Mouse (Mus musculus) spleen, adult 2 months (tissue): Measurements from ENCODE around the gene Ackr2. TPM values are rescaled to one million over a fixed set of nuclear protein-coding genes. Genes with fewer than 3 reads are reported as not detected.

Experiments
- DNase-seq, 2 experiments: peaks; one replicate each; pipeline versions ENCODE4 v3.0.0 to v3.0.0-alpha.2; 2012 to 2021; ENCODE audit warnings: low spot score in 2 of 2, low read depth in 1 of 2
- H3K27ac ChIP-seq: fragments of 200-500 bp; 2 replicates; pipeline ENCODE4 v1.5.1; 2012; ENCODE audit warnings: low read length, inconsistent platforms; ENCODE audit not compliant: insufficient read depth
- H3K27me3 ChIP-seq: fragments of 200-500 bp; 2 replicates; pipeline ENCODE4 v1.6.1; 2012; ENCODE audit warnings: mild to moderate bottlenecking, moderate library complexity, low read length, inconsistent platforms; ENCODE audit not compliant: control insufficient read depth, insufficient read depth
- H3K36me3 ChIP-seq: fragments of 200-500 bp; 2 replicates; pipeline ENCODE4 v1.6.1; 2012; ENCODE audit warnings: mild to moderate bottlenecking, low read length, inconsistent platforms; ENCODE audit not compliant: control insufficient read depth, insufficient read depth
- H3K4me1 ChIP-seq: fragments of 200-500 bp; 2 replicates; pipeline ENCODE4 v1.6.1; 2011; ENCODE audit warnings: inconsistent platforms; ENCODE audit not compliant: control insufficient read depth, insufficient read depth, insufficient read length
- H3K4me3 ChIP-seq: fragments of 200-500 bp; 2 replicates; pipeline ENCODE4 v1.5.1; 2011; ENCODE audit warnings: mild to moderate bottlenecking, inconsistent platforms; ENCODE audit not compliant: insufficient read depth, insufficient read length; ENCODE audit errors: extremely low read depth
- CTCF ChIP-seq: fragments of 200-500 bp; IDR thresholded peaks from 2 replicates; pipeline ENCODE4 v1.5.1; 2011; ENCODE audit warnings: mild to moderate bottlenecking, inconsistent platforms; ENCODE audit not compliant: insufficient read depth, insufficient read length, insufficient replicate concordance; ENCODE audit errors: extremely low read depth
- POLR2A ChIP-seq: fragments of 200-500 bp; IDR thresholded peaks from 2 replicates; pipeline ENCODE4 v1.6.1; 2011; ENCODE audit warnings: low read depth, low read length, inconsistent platforms
- WGBS: fragments of 180-500 bp; shearing (Covaris S2); methylation state at CpG from one replicate; pipeline ENCODE4 v1.1.7; 2018; 5-methylcytosine and 5-hydroxymethylcytosine counted together
- polyA plus RNA-seq: library from polyadenylated mRNA; depleted of rRNA; stranded (reverse); fragments of >200 nt; gene quantifications from 2 replicates; pipeline ENCODE4 v1.2.3, GENCODE M21; 2012

The Ackr2 gene
- polyA plus RNA-seq, 1 experiment, result 16.7 TPM

DNA sequence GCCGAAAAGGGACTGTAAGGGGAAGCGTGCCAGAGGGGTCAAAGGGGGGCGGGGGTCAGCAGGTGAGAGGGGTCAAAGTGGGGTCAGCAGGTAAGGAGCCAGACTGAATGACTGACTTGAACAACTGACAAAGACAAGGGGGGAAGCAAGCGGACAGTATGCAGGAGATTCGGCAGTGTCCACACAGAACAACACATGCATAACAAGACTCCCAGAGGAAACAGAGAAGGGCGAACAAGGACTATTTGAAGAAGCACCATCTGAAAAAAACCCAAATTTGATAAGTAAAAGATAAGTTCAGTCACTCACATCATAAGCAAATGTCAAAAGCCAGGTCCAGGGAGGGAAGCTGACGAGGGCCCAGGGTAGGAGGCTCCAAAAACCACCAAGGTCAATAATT is 29.6 kb downstream of the Ackr2 start:
- no peaks in the 10 kb centered on the region for H3K27me3 ChIP-seq
- peak overlapping the region; percentile 81 for H3K27ac ChIP-seq
- H3K36me3 ChIP-seq, result no peaks in the 10 kb centered on the region
- WGBS, result 58% methylated on average over 7 of the region's 7 CpGs
- TF ChIP-seq POLR2A (no peak), CTCF (no peak)
- no peak for DNase-seq
- H3K4me3 ChIP-seq, result no peak overlapping the region
- H3K4me1 ChIP-seq, result peaks cover 21% of the 10 kb centered on the region; the same call in 1 of the 2 replicates

DNA sequence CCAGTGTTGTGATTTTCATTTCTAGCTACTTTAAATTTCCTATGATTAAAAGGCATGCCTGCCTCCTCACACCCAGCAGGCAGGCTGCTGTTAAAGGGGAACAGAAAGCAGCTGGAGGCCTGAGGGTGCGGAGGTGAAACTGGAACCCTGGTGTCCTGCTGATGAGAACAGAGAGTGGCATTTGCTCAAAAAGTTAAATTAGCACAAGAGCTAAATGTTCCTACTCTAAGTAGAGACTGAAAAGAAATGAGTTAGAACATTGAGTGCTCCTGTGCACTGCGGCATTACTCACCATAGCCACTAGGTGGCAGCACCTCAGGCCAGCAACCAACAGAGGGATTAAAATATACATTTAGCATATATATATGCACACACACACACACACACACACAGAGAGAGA is 30.3 kb downstream of the Ackr2 start:
- H3K4me3 ChIP-seq, result no peak overlapping the region
- H3K27me3 ChIP-seq, result no peaks in the 10 kb centered on the region
- H3K4me1 ChIP-seq, result peaks cover 21% of the 10 kb centered on the region; the same call in 1 of the 2 replicates
- WGBS, result 7% methylated on average over 2 of the region's 2 CpGs
- H3K27ac ChIP-seq, result peak overlapping the region; percentile 81
- TF ChIP-seq CTCF (peak; percentile 63; the same call in 1 of the 2 replicates), POLR2A (no peak; the same call in 1 of the 2 replicates)
- H3K36me3 ChIP-seq, result no peaks in the 10 kb centered on the region
- DNase-seq, result peak; percentile 57 to 74

DNA sequence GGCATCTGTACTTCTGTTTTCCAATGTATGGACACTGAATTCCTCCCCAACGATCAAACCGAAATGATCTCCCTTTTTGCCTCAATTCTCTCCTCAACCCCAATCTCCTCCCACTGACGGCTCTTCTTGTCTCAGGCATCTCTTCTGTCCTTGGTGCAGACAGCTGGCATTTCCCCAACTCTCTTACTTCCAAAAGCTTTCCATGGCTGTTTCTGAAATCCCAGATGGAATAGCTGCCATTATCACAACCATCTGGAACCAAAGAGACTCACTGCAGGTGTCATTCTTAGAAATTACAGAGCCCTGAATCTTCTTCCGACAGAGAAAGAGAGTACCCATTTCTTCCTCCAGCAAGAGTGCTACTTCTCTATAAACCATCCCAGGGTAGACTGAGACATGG is 36.7 kb downstream of the Ackr2 start:
- Histone ChIP-seq H3K27me3 (no peaks in the 10 kb centered on the region), H3K4me1 (peaks cover 3% of the 10 kb centered on the region; the same call in 1 of the 2 replicates), H3K4me3 (no peak overlapping the region), H3K27ac (no peak overlapping the region), H3K36me3 (no peaks in the 10 kb centered on the region)
- TF ChIP-seq CTCF (no peak), POLR2A (no peak)
- no peak for DNase-seq
- WGBS, result 88% methylated on average over 4 of the region's 4 CpGs

DNA sequence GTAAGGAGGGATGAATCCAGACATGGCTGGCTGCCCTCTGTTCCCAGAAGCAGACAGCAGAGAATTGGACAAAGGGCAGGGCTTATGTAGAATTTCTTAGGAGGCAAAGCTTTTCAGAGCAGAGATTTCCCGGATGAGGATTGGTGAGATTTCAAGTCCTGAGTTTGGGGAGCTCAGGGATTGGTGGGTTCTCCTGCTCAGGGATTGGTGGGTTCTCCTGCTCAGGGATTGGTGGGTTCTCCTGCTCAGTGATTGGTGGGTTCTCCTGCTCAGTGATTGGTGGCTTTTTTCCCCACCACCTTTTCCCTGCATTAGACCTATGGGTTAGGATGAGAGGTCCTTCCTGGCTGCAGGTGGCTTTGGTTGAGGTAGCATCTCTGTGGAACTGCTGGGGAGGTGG is 38.8 kb downstream of the Ackr2 start:
- H3K4me3 ChIP-seq, result no peak overlapping the region
- no peak for DNase-seq
- no peaks in the 10 kb centered on the region for H3K36me3 ChIP-seq
- H3K27ac ChIP-seq, result no peak overlapping the region
- no peaks in the 10 kb centered on the region for H3K27me3 ChIP-seq
- peaks cover 3% of the 10 kb centered on the region; the same call in 1 of the 2 replicates for H3K4me1 ChIP-seq
- WGBS, result 93% methylated on average over 1 of the region's 1 CpGs
- TF ChIP-seq CTCF (no peak), POLR2A (no peak)

DNA sequence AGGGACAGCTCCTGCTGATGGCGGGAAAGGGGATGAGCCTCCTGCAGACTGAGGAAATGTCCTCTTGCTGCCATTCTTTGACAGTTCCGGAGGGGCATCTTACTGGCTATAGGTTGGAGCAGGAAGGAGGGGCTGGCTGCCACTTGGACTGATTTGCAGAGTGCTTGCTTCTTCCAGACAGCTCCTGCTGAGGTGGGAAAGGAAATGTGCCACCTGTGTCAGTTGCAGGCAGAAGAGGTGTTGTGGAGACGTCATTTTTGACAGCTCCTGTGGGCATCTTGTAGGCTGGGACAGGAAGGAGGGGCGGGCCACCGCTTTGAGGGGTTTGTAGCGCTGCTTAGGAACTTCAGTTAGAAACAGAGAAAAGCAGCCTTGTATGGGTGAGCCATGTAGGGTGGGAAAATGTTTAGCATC is 39.3 kb downstream of the Ackr2 start:
- DNase-seq, result no peak
- Histone ChIP-seq H3K4me1 (peaks cover 3% of the 10 kb centered on the region; the same call in 1 of the 2 replicates), H3K27me3 (no peaks in the 10 kb centered on the region), H3K4me3 (peak overlapping the region; percentile 53; the same call in 1 of the 2 replicates), H3K36me3 (no peaks in the 10 kb centered on the region), H3K27ac (no peak overlapping the region)
- WGBS, result 19% methylated on average over 6 of the region's 6 CpGs
- no peak for TF ChIP-seq POLR2A
- no peak for TF ChIP-seq CTCF

DNA sequence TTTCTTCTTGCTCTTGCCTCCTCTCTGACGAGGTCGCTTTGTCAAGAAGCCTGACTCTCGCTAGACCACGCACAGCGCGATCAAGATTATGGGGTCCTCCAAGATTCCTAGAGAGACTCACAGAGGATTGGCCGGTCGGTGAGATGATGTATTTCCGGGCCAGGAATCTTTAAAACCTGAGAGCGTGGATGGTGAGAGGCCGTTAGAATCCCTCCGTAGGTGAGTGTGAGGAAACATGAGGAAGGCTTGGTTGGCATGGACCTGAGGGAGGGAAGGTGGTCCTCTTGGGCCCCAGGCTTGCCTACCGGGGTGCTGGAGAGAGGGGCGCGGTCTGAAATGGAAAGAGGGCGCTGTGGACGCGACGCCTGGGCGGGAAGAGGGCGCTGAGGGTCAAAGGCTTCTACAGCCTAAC is 39.8 kb downstream of the Ackr2 start:
- Histone ChIP-seq H3K27me3 (no peaks in the 10 kb centered on the region), H3K27ac (no peak overlapping the region; the same call in 1 of the 2 replicates), H3K4me3 (peak overlapping the region; percentile 53; the same call in 1 of the 2 replicates), H3K4me1 (peaks cover 3% of the 10 kb centered on the region; the same call in 1 of the 2 replicates), H3K36me3 (no peaks in the 10 kb centered on the region)
- TF ChIP-seq POLR2A (no peak), CTCF (no peak)
- 53% methylated on average over 21 of the region's 21 CpGs for WGBS
- DNase-seq, result no peak

DNA sequence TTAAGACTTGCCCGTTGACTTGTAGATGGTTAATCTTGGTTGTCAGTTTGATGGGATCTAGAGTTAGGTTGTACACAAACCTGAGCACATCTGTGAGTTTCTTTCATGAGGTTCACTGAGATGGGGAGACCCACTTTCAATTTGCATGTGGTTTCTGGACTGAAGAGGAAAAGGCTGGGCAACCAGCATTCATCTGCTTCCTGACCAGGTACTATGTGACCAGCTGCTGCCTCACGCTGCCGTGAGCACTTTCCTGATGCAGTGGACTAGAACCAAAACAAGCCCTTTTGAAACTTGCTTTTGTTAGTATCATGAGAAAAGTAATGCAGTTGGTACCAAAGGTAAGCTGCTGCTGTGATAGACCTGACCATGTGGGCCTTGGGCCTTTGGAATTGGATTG is 44.9 kb downstream of the Ackr2 start:
- no peaks in the 10 kb centered on the region for H3K27me3 ChIP-seq
- TF ChIP-seq POLR2A (no peak), CTCF (no peak)
- peaks cover 5% of the 10 kb centered on the region; the same call in 1 of the 2 replicates for H3K4me1 ChIP-seq
- H3K4me3 ChIP-seq, result no peak overlapping the region
- H3K36me3 ChIP-seq, result no peaks in the 10 kb centered on the region
- 28% methylated on average over 3 of the region's 3 CpGs for WGBS
- peak overlapping the region; percentile 75 for H3K27ac ChIP-seq
- peak in 1 of 2 experiments; percentile 66 for DNase-seq
